Mouse (Mus musculus) testis, adult 2 months (tissue): ENCODE results near the gene Mapk11. TPM values are rescaled to one million over a fixed set of nuclear protein-coding genes. Genes with fewer than 3 reads are reported as not detected.

Source experiments
- H3K27ac ChIP-seq: fragments of 200-500 bp; 2 replicates; pipeline ENCODE4 v1.5.1; 2012; ENCODE audit warnings: low read depth, low read length; ENCODE audit not compliant: control insufficient read depth, insufficient read depth
- H3K27me3 ChIP-seq: fragments of 200-500 bp; 2 replicates; pipeline ENCODE4 v1.6.1; 2012; ENCODE audit warnings: mild to moderate bottlenecking, low read length, moderate library complexity; ENCODE audit not compliant: control insufficient read depth, insufficient read depth
- H3K36me3 ChIP-seq: fragments of 200-500 bp; 2 replicates; pipeline ENCODE4 v1.6.1; 2012; ENCODE audit warnings: mild to moderate bottlenecking, low read length; ENCODE audit not compliant: control insufficient read depth, insufficient read depth
- H3K4me1 ChIP-seq: fragments of 200-500 bp; 2 replicates; pipeline ENCODE4 v1.6.1; 2012; ENCODE audit warnings: low read length; ENCODE audit not compliant: control insufficient read depth, insufficient read depth
- H3K4me3 ChIP-seq: fragments of 200-500 bp; 2 replicates; pipeline ENCODE4 v1.5.1; 2012; ENCODE audit warnings: low read depth, mild to moderate bottlenecking, low read length, moderate library complexity, mixed read lengths; ENCODE audit not compliant: control insufficient read depth
- CTCF ChIP-seq: fragments of 200-500 bp; IDR thresholded peaks from 2 replicates; pipeline ENCODE4 v1.5.1; 2012; ENCODE audit warnings: low read depth, mild to moderate bottlenecking, inconsistent platforms, low read length, moderate library complexity; ENCODE audit not compliant: control insufficient read depth, insufficient read depth, insufficient replicate concordance
- POLR2A ChIP-seq: fragments of 200-500 bp; IDR thresholded peaks from 2 replicates; pipeline ENCODE4 v1.6.1; 2012; ENCODE audit warnings: low read depth, mild to moderate bottlenecking, inconsistent platforms, low read length, moderate library complexity; ENCODE audit not compliant: control insufficient read depth
- polyA plus RNA-seq: library from polyadenylated mRNA; depleted of rRNA; stranded (reverse); fragments of >200 nt; gene quantifications from 2 replicates; pipeline ENCODE4 v1.2.3, GENCODE M21; 2012

The Mapk11 gene
- polyA plus RNA-seq, 1 experiment: 2.6 TPM

GRCm38 (mm10) chr15:89147024-89147423 lies 2.4 kb downstream of the Mapk11 start:
- no peaks in the 10 kb centered on the region; the same call in 1 of the 2 replicates for H3K27me3 ChIP-seq
- TF ChIP-seq POLR2A (no peak), CTCF (no peak)
- H3K4me1 ChIP-seq: peaks cover 36% of the 10 kb centered on the region
- H3K27ac ChIP-seq: no peak overlapping the region
- no peaks in the 10 kb centered on the region for H3K36me3 ChIP-seq
- no peak overlapping the region; the same call in 1 of the 2 replicates for H3K4me3 ChIP-seq

DNA sequence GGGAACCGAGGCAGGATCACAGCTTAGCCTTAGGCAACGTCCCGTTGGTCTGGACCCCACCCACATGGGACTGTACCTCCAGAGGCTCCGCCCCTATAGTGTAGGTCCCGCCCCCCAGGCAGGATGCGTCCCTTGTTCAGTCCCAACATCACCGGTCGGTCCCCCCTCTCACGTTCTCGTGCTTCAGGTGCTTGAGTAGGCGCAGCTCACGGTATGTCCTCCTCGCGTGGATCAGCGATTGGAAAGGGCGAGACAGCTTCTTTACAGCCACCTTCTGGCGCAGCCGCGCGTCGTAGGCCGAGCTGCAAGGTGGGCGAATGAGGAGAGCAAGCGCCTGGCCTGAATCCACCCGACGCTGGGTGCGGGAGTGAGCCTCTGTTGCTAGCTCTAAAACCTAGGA lies 2.9 kb downstream of the Mapk11 start:
- Histone ChIP-seq H3K27me3 (no peaks in the 10 kb centered on the region; the same call in 1 of the 2 replicates), H3K4me1 (peaks cover 36% of the 10 kb centered on the region), H3K36me3 (no peaks in the 10 kb centered on the region), H3K4me3 (peak overlapping the region; percentile 50), H3K27ac (no peak overlapping the region)
- TF ChIP-seq CTCF: no peak; the same call in 1 of the 2 replicates

DNA sequence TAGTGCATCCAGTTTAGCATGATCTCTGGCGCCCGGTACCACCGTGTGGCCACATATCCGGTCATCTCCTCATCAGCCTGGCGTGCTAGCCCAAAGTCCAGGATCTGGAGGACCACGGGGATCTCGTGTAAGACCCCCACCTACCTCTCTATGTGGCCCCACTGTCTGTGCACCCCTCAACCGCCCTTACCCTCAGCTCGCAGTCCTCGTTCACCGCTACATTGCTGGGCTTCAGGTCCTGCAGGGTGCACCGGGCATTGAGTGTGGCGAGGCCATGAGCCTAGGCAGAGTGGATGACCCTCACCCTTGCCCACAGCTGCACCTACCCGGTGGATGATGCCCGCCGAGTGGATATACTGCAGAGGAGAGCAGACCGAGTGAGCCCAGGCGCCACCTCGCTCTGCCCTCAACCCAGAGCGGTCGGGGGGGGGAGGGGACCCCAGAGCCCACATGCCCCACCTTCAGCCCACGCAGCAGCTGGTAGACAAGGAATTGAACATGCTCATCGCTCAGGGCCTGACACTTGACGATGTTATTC lies 3.5 kb downstream of the Mapk11 start:
- no peak for TF ChIP-seq CTCF
- TF ChIP-seq POLR2A: no peak
- H3K4me3 ChIP-seq: no peak overlapping the region; the same call in 1 of the 2 replicates
- H3K27ac ChIP-seq: no peak overlapping the region
- no peaks in the 10 kb centered on the region for H3K36me3 ChIP-seq
- no peaks in the 10 kb centered on the region; the same call in 1 of the 2 replicates for H3K27me3 ChIP-seq
- peaks cover 39% of the 10 kb centered on the region for H3K4me1 ChIP-seq

- Histone ChIP-seq H3K4me3 (no peak overlapping the region), H3K27me3 (no peaks in the 10 kb centered on the region; the same call in 1 of the 2 replicates), H3K27ac (no peak overlapping the region), H3K4me1 (peaks cover 46% of the 10 kb centered on the region), H3K36me3 (no peaks in the 10 kb centered on the region)
- TF ChIP-seq CTCF (no peak), POLR2A (no peak)
These were observed 4.5 kb downstream of the Mapk11 start for GRCm38 (mm10) chr15:89144965-89145364.

DNA sequence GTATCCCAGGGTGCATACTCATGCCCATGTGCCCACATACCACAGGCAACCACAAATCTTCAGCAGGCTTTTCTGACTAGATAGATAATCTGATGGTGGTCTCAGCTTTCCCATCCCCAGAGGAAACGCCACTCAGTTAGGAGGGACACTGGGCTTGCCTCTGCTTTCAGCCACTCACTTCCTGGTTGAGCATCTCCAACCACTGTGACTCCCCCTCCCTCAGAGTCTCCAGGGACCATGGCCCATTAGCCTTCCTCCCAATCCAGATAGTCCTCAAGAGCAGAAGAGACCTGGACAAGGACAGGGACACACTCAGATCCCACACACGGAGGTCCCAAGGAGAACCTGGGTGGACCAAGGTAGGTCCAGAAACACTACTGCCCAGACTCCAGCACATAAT lies 6.3 kb downstream of the Mapk11 start:
- H3K27ac ChIP-seq: no peak overlapping the region
- H3K4me1 ChIP-seq: peaks cover 32% of the 10 kb centered on the region
- no peaks in the 10 kb centered on the region; the same call in 1 of the 2 replicates for H3K27me3 ChIP-seq
- no peak overlapping the region for H3K4me3 ChIP-seq
- TF ChIP-seq CTCF (no peak), POLR2A (no peak)
- no peaks in the 10 kb centered on the region for H3K36me3 ChIP-seq

DNA sequence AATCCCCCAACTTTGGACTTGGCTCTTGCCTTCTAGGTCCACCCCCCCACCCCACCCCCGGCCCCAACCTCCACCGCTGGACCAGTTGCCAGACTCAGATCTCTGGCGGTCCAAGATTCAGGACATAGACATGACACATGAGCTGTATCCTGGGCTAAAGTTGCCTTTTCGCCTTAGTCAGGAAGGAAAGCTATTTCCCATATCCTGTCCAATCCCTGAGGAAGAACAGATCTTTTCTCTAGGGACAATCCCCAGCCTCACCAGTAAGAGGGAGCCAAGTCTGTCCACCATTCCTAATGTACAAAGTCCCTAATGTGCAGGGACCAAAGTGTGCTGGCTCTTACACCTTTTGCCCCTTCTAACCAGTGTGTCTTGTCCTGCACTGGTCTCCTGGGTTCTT lies 7.5 kb downstream of the Mapk11 start:
- H3K36me3 ChIP-seq: no peaks in the 10 kb centered on the region
- H3K4me3 ChIP-seq: no peak overlapping the region
- TF ChIP-seq CTCF (no peak), POLR2A (no peak)
- peaks cover 25% of the 10 kb centered on the region for H3K4me1 ChIP-seq
- H3K27ac ChIP-seq: no peak overlapping the region
- no peaks in the 10 kb centered on the region; the same call in 1 of the 2 replicates for H3K27me3 ChIP-seq

GRCm38 (mm10) chr15:89141443-89141842 lies 8.0 kb downstream of the Mapk11 start:
- Histone ChIP-seq H3K27ac (no peak overlapping the region), H3K36me3 (no peaks in the 10 kb centered on the region), H3K4me1 (peaks cover 21% of the 10 kb centered on the region), H3K27me3 (no peaks in the 10 kb centered on the region; the same call in 1 of the 2 replicates), H3K4me3 (no peak overlapping the region)
- no peak for TF ChIP-seq CTCF
- TF ChIP-seq POLR2A: no peak

DNA sequence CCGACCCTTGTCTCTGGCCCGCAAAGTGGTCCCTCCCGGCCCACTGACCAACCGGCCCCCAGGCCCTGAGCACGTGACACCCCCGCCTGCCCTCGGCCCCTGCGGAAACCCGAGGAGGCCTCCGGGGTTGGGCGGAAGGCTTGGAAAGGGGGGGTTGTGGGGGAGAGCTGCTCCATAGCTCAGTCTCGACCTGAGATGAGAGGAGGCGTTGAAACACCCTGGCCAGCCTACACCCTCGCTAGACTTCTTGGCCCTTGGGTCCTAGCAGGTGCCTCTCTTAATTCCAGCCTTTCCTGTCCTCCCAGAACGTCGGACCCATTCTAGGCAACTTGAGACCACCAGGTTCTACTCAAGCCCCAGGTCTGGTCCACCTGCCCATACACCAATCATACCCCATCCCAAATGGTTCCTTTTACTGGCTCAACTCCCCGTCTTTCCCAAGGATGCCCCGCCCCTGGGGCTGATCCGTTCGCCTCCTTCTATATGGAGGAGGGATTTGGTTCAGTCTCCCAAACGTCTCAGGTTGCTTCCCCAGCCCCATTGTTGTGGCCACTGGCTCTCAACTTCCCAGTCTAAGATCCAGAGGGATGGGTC lies 8.7 kb downstream of the Mapk11 start, which contains the start of gene Mapk12:
TSS of gene Mapk12 (minus strand) at position 45 of the 594 bp plus-strand sequence.
- peaks cover 14% of the 10 kb centered on the region for H3K4me1 ChIP-seq
- TF ChIP-seq CTCF: no peak
- no peak for TF ChIP-seq POLR2A
- H3K4me3 ChIP-seq: peak within 1 kb of the TSS; percentile 33
- H3K27me3 ChIP-seq: no peaks in the 10 kb centered on the region; the same call in 1 of the 2 replicates
- no peaks in the 10 kb centered on the region for H3K36me3 ChIP-seq
- H3K27ac ChIP-seq: no peak within 1 kb of the TSS
